Mouse (Mus musculus) ES-E14 (cell line): ENCODE results near the gene Vwf. TPM values are rescaled to one million over a fixed set of nuclear protein-coding genes. Genes with fewer than 3 reads are reported as not detected.

Source experiments
- DNase-seq: peaks from one replicate; pipeline ENCODE4 v3.0.0-alpha.2; 2013; ENCODE audit warnings: low read depth, low spot score
- H3K27ac ChIP-seq: 2 replicates; pipeline ENCODE4 v1.5.1; 2012; ENCODE audit warnings: low read depth, mild to moderate bottlenecking, low read length, moderate library complexity, mixed read lengths; ENCODE audit not compliant: poor library complexity, insufficient read depth, severe bottlenecking
- H3K36me3 ChIP-seq: 2 replicates; pipeline ENCODE4 v1.6.1; 2012; ENCODE audit warnings: mild to moderate bottlenecking, low read length, moderate library complexity, mixed read lengths; ENCODE audit not compliant: control insufficient read depth, poor library complexity, insufficient read depth, severe bottlenecking
- H3K4me1 ChIP-seq, 2 experiments: fragments of 150-350 bp in 1 of 2; sonication (generic) in 1 of 2; 2 replicates each; pipeline ENCODE4 v1.6.1; 2012; ENCODE audit warnings: low read length in 2 of 2, mild to moderate bottlenecking in 1 of 2, mixed read lengths in 1 of 2; ENCODE audit not compliant: control insufficient read depth in 2 of 2, insufficient read depth in 2 of 2, poor library complexity in 1 of 2
- H3K4me3 ChIP-seq, 2 experiments: fragments of 150-350 bp in 1 of 2; sonication (generic) in 1 of 2; 2 replicates each; pipeline ENCODE4 v1.5.1; 2012; ENCODE audit warnings: low read length in 2 of 2, low read depth in 1 of 2, mild to moderate bottlenecking in 1 of 2, mixed read lengths in 1 of 2; ENCODE audit not compliant: insufficient read depth in 1 of 2, poor library complexity in 1 of 2, severe bottlenecking in 1 of 2
- H3K9ac ChIP-seq: 2 replicates; pipeline ENCODE4 v1.6.1; 2012; ENCODE audit warnings: low read depth, mild to moderate bottlenecking, low read length, mixed read lengths; ENCODE audit not compliant: poor library complexity, insufficient read depth, severe bottlenecking
- H3K9me3 ChIP-seq: fragments of 150-350 bp; sonication (generic); 2 replicates; pipeline ENCODE4 v1.6.1; 2012; ENCODE audit warnings: low read depth, mild to moderate bottlenecking, low read length; ENCODE audit not compliant: control insufficient read depth, insufficient read depth
- CHD2 ChIP-seq: IDR thresholded peaks from 2 replicates; pipeline ENCODE4 v1.6.1; 2014; ENCODE audit warnings: mild to moderate bottlenecking, low read depth, low read length, inconsistent platforms
- HCFC1 ChIP-seq: IDR thresholded peaks from 2 replicates; pipeline ENCODE4 v1.6.1; 2012; ENCODE audit warnings: low read length, inconsistent platforms, borderline replicate concordance; ENCODE audit not compliant: insufficient read depth
- MAFK ChIP-seq: IDR thresholded peaks from 2 replicates; pipeline ENCODE4 v1.6.1; 2014; ENCODE audit warnings: mild to moderate bottlenecking, low read depth, low read length, inconsistent platforms; ENCODE audit not compliant: insufficient read depth
- ZC3H11A ChIP-seq: IDR thresholded peaks from 2 replicates; pipeline ENCODE4 v1.6.1; 2012; ENCODE audit warnings: low read depth, mild to moderate bottlenecking, inconsistent platforms, low read length, borderline replicate concordance
- ZNF384 ChIP-seq: IDR thresholded peaks from 2 replicates; pipeline ENCODE4 v1.6.1; 2012; ENCODE audit warnings: low read depth, low read length, inconsistent platforms
- in situ Hi-C, 2 experiments: fragments of 600-800 bp; cut with MboI; formaldehyde crosslinking; loops; one replicate each; pipeline ENCODE4 v1.15.1; 2025; ENCODE audit warnings: low sequenced_read_pairs in 2 of 2, inconsistent platforms in 1 of 2; ENCODE audit not compliant: unreplicated experiment in 2 of 2
- total RNA-seq: library from RNA; depleted of rRNA; stranded (reverse); fragments of 300-350 nt; gene quantifications from 2 replicates; pipeline ENCODE4 v1.2.3, GENCODE M21; 2012

The Vwf gene
- total RNA-seq, 1 experiment: 3.0 TPM

DNA sequence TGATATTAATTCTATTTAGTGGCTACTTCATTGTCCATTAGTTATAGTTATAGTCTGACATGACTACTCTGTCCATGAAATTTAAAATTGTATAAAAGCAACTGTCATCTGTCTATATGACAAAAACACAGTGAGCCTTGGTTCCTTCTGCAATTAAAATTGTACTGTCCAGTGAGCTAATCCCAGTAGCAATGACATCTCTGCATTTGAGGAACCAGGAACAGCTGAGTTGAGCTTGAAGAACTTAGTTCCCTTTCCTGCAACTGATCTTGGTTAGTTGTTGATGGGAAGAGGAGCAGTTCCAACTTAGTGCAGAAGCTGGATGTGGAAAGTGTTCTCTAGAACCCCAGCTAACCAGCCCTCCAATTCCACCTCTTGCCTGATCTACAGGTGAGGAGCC lies 138.8 kb downstream of the Vwf start:
- Histone ChIP-seq H3K4me3 (no peak overlapping the region), H3K27ac (no peak overlapping the region), H3K9ac (no peak overlapping the region), H3K4me1 (no peaks in the 10 kb centered on the region), H3K9me3 (no peaks in the 10 kb centered on the region), H3K36me3 (no peaks in the 10 kb centered on the region)
- TF ChIP-seq MAFK (no peak), HCFC1 (no peak), CHD2 (no peak), ZNF384 (no peak), ZC3H11A (no peak)
- DNase-seq: no peak
- in situ Hi-C loops: no loop called here

GRCm38 (mm10) chr6:125687986-125688385 lies 141.4 kb downstream of the Vwf start:
- H3K4me3 ChIP-seq: no peak overlapping the region
- no peak for TF ChIP-seq MAFK
- no peak for TF ChIP-seq CHD2
- no peak for TF ChIP-seq ZNF384
- no peak for TF ChIP-seq HCFC1
- TF ChIP-seq ZC3H11A: no peak
- DNase-seq: no peak
- H3K36me3 ChIP-seq: no peaks in the 10 kb centered on the region
- in situ Hi-C loops: no loop called here
- H3K4me1 ChIP-seq: no peaks in the 10 kb centered on the region
- H3K9me3 ChIP-seq: no peaks in the 10 kb centered on the region
- no peak overlapping the region for H3K9ac ChIP-seq
- no peak overlapping the region for H3K27ac ChIP-seq

- no peak within 1 kb of the TSS for H3K27ac ChIP-seq
- DNase-seq: no peak
- no peak for TF ChIP-seq ZNF384
- no peak for TF ChIP-seq MAFK
- TF ChIP-seq ZC3H11A: no peak
- TF ChIP-seq CHD2: no peak
- TF ChIP-seq HCFC1: no peak
- H3K9ac ChIP-seq: no peak within 1 kb of the TSS; the same call in 1 of the 2 replicates
- H3K9me3 ChIP-seq: no peaks in the 10 kb centered on the region
- in situ Hi-C loops: no loop called here
- no peaks in the 10 kb centered on the region for H3K36me3 ChIP-seq
- H3K4me1 ChIP-seq: no peaks in the 10 kb centered on the region
- H3K4me3 ChIP-seq: peak within 1 kb of the TSS in 1 of 2 experiments; percentile 44; a peak in 1 of 4 replicates
Measured at GRCm38 (mm10) chr6:125690057-125690703, 143.6 kb downstream of the Vwf start, which contains the start of gene Ano2. TSS of gene Ano2 (plus strand) at chr6:125690419.

DNA sequence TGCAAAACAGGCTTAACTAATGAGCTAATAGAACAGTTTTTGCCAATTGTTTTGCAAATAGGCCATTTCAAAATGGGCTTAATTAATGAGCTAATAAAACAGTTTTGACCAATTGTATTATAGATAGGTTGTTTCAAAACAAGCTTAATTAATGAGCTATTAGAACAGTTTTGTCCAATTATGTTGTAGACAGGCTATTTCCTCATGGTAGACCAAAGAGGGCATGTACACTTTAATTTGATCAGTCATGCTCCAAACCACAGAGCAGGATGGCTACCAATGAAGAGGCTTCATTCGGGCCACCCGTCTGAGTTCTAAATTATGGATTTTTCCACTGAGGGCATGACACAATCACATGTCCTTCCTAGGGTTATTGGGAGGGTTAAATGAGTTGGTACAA lies 154.6 kb downstream of the Vwf start:
- Histone ChIP-seq H3K4me3 (no peak overlapping the region), H3K9ac (no peak overlapping the region), H3K27ac (no peak overlapping the region), H3K36me3 (no peaks in the 10 kb centered on the region), H3K9me3 (no peaks in the 10 kb centered on the region), H3K4me1 (no peaks in the 10 kb centered on the region)
- in situ Hi-C loops: no loop called here
- no peak for TF ChIP-seq HCFC1
- no peak for TF ChIP-seq ZNF384
- TF ChIP-seq ZC3H11A: no peak
- no peak for TF ChIP-seq CHD2
- no peak for TF ChIP-seq MAFK
- DNase-seq: no peak
